Comparison of ENCODE assay signal across 14 mouse cellular contexts in genomic region chr3:130863376-130863775, GRCm38 (mm10).
"Had no signal": no experiment of that assay in that cellular context is flagged by ENCODE, and none has a peak within 500 bp of the region (broad histone marks: within the 10 kb centered on the region; RNA-seq: fewer than 3 reads in every experiment).

No protein-coding gene starts in this region.

- DNase-seq: kidney, adult 8-10 months; kidney, postnatal 10 days; kidney, postnatal 36 days; layer of hippocampus, postnatal 36 days; left cerebral cortex, postnatal 4 days; liver; lung, adult 18-20 months; lung, postnatal 14 days; right cerebral cortex, adult 18-20 months; right cerebral cortex, postnatal 25 days; spleen, adult 18-20 months; thymus, postnatal 25 days had no signal

- ATAC-seq: liver, embryonic 12.5 days; midbrain, embryonic 13.5 days had no signal
